Mouse (Mus musculus) mesoderm, embryonic 11.5 days (tissue): ENCODE measurements at regions not wholly inside any gene's neighbourhood (a gene's known extent, or its start where the extent isn't known, plus 50 kb on each side); places are given as distances from the start of the nearest gene placed in this dataset.
A peak's percentile ranks its signal among the peaks of the same experiment; 100 is the strongest.
"Not testable (repeated sequence)": the region's sequence is repeated elsewhere in the genome, so short reads cannot be mapped to it uniquely, and the experiment has no call there.

Source experiments
- DNase-seq: peaks from one replicate; pipeline ENCODE4 v3.0.0-alpha.2; 2012; ENCODE audit warnings: low read depth, low spot score

DNA sequence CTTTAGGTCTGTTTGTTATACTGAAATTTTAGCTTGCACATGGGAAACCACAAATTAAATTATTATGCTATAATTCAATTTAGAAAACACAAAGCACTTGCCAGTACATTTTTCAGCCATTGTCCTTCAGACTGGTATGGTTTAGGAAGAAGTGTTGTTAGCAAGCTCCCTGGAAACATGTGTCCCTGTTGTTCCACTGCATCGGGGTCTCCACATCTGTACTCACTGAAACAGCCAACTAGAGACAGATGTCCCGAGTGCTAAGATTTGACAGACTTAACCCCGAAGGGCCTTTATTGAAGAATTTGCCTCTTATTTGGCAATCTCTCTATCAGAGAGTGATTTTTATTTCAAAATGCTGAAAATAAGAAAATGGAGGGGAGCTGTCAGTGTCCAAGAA, 362.6 kb downstream of the Rfpl4b start:
- DNase-seq = no peak

DNA sequence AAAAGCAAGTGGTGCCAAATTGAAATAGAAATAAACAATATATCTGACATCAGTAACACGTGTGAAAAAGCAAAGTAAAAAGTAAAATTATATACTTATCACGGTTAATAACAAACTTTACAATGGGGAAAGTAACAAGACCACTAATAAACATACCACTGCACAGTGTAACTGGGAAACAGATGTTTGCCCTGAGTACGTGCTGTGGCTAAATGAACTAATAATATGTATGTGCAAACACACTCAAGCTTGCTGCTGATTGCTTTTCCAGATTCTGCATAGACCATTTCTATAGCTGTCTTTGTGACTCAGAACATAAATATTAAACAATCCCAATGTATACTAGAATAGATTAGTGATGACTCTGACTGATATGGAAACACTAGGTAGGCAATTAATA, 363.2 kb downstream of the Rfpl4b start:
- DNase-seq = no peak

DNA sequence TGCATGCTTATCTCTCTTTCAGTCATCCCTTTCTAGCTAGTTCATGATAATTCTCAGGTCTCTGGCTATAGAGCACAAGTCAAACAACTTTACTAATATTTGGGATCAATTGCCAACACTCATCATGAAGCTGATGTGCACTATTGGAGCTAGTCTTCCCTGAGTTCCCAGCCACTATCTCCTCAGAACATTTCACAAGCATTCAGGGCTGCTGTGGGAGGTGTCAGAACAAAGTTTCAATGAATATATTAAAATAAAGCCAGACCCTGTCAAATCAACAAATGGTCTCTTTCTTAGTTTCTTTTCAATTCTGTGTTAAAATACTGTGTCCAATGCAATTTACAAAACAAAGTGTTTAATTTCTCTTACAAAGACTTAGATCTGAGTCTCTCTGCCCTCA, 364.8 kb downstream of the Rfpl4b start:
- no peak for DNase-seq

DNA sequence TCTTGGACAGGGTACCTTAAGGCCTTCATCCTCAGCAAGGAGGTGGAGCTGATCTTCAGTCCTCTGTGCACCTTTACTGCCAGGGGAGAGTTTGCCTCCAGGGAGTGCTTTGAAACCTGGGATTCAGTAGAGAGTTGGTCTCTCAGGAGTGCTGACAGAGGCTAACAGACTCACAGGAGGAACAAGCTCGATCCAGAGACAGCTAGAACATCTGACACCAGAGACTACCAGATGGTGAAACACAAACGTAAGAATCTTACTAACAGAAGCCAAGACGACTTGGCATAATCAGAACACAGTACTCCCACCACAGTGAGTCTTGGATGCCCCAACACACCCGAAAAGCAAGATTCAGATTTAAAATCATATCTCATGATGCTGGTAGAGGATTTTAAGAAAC, 372.3 kb downstream of the Rfpl4b start:
- DNase-seq = no peak

DNA sequence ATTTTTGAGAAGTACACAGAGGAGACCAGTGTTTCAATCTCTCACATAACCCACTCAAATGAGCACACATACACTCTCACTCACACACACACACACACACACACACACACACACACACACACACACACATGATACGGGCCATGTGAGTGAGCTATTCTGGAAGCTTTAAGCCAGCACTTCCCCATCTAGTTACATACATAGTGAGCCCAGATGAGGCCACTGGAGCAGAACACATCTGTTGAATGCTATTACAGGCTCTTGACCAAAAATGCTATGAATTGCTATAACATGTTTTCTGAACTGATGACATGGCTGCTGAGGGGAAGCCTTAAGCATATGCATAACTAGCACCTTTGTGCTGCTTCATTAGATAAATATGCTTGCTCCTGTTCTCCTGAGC, 373.9 kb downstream of the Rfpl4b start:
- DNase-seq = no peak

DNA sequence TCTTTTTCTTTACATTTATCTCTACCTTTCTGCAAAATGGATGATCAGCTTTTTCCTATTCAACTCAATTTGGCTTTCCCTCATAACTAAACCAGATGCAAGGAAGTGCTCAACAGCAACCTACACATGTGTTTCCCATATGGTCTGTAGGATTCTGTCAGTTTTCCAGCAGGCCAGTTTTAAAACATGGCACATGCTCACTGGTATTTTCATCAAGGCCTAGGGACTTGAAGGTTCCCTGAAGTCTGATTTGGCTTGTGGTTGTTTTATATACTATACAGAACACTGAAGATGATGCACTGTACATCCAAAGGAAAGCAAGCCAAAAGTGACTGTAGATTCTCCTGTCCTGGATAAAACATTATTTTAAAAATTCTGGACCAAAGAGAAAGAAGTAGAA, 374.3 kb downstream of the Rfpl4b start:
- DNase-seq = peak; percentile 44

DNA sequence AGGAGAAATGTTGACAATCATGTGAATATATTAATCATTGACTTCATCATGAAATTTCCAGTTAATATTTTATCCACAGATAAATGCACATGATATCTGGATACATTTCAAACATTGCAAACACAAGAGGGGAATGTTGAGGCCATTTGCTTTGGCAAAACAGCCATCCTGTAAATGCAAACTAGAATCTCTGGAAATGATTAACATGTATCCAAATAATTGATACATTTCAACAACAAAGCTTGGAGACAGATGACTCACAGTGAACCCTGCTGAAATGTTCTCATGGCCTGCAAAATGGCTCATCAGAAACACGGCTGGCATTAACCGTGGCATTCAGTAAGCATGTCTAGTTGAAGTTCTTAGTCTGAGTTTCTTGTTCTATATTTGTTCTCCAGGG, 382.3 kb downstream of the Rfpl4b start:
- no peak for DNase-seq

DNA sequence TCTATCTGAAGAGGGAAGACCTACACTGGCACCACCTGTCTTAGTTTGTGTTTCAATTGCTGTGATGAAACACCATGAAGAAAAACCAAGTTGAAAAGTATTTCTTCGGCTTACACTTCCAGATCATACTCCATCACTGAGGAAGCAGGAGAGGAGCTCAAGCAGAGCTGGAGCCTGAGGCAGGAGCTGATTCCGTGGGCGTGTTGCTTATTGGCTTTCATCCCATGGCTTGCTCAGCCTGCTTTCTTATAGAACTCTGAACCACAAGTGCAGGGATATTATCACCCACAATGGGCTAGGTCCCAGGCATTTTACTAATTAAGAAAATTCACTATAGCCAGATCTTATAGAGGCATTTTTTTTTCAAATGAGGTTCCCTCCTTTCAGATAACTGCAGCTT, 384.7 kb downstream of the Rfpl4b start:
- no peak for DNase-seq

DNA sequence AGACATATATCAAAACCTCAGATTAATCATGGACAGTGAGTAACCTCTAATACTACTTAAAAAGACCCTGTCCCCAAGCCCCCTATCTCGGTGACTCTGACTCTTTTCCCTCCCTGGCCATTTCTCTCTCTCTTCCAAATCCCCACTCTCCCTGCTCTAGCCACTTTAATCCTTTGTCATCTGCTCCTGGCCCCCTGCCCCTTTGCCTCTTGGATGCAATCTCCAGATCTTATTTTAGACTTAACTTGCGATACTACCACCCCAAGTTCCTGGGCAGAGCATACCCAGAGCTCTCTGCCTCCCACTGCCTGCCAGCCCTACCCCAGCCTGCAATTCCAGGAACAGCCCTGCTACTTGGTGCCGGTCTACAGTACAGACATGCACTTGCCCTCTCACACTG, 400.0 kb downstream of the Rfpl4b start:
- DNase-seq = no peak

DNA sequence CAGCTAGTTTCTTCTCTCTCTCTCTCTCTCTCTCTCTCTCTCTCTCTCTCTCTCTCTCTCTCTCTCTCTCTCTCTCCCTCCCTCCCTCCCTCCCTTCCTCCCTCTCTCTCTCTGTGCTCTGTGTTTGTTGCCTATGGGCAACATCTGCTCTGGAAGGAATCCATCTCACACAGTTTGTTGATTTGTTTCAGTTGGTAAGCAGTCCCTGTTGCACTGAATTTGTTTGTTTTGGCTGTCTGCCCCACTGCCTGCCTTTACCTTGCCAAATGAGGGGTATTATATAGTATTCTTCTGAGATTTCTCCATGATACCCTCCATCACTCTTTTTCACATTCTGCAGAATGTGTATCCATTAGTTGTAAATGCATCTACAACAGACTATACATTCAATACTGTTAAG, 401.8 kb downstream of the Rfpl4b start:
- no peak for DNase-seq

DNA sequence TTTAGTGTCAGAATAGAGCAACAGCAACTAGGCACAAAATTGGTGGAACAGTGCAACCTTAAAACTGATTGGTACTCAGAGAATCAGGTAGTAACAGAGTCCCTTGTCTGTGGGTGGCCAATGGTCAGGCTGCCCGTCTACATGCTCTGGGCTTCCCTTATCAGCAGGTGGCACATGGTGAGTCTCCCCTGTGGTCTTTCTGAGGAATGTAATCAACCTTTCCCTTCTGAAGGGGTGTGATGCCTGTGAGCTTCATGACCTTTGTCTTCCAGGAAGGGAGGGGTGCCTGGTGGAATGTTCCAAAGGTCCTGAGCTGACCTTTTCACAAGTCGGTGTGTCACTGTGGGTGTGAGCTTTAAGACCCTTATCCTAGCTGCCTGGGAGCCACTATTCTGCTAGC, 438.4 kb downstream of the Rfpl4b start:
- peak; percentile 6 for DNase-seq

DNA sequence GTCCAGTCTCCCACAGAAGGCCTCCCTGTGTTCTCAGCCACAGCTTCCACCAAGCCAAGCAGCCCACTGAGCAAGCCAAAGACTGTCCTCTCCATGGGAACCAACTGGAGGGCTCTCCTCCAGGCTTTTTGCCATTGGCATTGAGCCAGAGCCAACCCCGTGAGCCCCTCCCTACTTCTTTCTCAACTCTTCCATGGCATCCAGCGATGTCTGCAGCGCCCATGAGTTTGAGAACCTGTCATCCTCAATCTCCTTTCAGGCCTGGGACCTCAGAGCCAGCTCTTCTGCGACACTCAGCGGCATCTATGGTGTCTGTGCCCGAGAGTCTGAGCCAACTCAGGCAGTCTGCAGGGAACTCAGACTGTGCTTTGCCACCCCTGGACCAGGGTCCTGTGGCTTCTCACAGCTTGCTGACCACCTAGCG, 439.7 kb downstream of the Rfpl4b start:
- no peak for DNase-seq

DNA sequence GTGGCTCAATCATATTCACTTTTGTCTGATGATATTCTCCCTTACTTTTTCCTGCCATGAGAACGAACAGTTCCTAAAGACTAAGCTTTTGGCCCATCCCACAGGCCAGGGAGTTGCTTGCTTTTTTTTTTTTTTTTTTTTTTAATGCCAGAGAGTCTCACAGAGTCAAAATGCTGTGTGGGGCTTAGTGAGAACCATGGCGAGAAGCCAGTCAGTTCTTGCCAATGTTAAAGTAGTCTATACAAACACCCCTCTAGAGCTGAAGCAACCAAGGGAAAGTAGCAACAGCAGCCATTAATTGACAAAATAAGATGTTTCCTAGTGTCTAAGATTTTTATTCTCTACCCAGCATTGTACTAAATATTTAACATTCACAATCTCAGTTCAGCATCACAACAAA, 441.2 kb downstream of the Rfpl4b start:
- no peak for DNase-seq

DNA sequence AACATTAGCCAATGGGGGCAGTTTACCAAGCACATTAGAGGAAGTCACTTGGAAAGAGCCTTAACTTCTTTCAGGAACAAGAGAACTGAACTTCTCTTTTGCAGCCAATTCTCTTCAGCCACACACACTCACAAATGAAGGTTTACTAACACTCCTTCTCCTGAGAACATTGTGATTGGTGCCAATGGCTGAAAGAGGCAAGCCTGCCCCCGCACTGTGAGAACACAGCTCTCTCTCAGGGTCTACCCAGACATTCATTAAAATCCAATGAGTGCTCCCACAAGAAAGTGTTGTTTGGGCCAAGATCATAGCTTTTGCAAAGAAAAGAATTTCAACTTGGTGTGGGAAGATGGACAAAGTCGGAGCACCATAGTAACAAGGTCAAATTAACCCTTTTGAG, 454.8 kb downstream of the Rfpl4b start:
- DNase-seq = no peak

DNA sequence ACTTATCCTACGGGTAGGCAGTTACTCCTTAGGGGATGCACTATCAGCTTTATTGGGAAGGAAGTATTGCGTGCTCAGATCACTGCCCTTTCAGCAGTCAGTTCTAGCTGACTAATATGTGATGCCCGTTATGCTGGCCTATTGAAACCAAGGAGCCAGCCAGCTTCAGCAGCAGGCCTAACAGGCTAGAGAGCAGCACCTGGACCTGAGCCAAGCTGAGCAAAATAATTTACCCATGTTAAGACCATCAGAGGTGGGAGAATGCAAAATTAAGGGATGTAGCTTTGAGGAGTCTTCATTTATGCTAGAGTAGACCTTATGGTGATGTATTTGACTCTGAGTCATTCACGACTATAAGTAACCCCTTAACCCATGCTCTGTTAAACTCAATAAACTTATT, 456.7 kb downstream of the Rfpl4b start:
- no peak for DNase-seq

DNA sequence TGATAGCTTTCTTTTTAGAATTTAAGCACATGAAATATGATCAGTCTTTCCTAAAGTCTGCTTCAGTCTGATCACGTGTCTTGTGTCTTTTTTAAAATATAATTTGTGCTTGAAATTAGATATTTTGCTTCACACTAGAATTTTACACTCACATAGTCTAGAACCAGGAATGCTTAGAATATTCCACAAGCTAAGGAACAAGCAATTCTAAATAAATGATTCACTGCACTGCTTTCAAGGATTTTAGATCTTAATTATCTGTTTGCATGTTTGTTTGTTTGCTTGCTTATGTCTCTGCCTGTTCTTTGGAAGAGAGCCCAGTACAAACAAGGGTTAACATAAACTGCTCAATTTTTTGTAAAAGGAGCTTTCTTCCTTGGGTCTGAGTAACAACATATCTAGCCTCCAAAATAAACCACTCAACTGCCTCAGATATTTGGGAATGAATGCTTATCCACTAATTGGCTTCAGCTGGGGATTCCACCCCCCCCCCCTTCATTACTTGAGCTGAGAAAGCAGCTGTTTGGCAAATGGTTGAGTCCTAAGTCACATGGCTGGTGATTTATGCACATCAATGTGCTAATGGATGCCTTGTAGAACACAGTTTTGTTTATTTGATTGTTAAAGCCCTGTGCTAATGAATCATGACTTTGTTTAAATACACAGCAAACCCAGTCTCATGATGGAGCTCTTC, 463.9 kb downstream of the Rfpl4b start:
- peak; percentile 20 for DNase-seq

DNA sequence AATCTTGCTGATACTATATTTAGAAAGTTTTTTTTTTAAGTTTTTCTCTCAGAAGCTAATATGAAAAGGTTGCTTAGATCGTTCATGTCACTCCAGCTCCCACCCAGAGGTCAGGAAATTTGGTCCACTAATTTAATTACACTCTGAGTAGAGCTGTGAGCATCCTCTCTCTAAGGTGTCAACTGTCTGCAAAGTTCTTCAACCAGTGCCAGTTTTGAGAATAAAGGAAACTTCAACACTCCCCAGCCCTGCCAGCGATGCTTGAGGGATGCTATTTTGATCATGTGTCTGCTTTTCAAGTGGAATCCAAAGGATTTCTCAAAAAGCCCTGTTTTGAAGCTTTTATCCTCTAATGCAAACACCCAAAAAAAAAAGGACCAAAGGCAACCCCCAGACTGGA, 467.6 kb downstream of the Rfpl4b start:
- no peak for DNase-seq

DNA sequence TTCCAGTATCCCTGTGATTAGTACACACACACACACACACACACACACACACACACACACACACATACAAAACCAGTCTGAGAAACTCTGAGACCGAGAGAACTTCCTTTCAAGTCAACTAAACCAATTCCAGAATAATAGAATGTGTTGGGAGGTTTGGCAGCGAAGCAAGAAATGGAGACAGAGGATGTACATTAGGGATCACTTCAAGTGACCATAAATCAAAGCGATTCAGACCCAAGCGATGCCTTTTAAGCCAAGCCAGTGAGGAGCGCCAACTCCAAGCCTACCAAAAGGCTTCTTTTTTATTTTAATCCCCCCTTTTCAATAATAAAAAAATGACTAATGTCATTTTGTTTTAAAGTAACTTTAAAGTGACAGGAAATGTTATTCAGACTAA, 468.1 kb downstream of the Rfpl4b start:
- peak; percentile 18 for DNase-seq

DNA sequence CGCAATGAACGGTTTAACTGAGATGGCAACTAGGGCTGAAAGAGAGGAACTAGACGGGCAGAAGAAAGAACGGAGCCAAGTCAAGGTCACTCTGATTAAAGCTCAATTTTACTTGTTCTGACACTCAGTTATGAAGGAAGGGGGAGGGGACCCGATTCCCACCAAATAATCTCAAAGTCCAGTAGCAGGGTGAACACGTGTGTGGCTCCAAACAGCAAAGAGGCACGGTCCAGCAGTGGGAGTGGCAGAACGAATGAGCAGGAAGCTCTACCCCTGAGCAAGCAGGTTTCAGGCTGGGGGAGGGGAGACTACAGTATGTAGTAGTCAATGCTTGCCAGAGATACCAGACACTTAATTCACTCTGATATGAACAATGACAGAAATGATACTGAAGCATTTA, 474.6 kb downstream of the Rfpl4b start:
- DNase-seq = not testable (repeated sequence)

DNA sequence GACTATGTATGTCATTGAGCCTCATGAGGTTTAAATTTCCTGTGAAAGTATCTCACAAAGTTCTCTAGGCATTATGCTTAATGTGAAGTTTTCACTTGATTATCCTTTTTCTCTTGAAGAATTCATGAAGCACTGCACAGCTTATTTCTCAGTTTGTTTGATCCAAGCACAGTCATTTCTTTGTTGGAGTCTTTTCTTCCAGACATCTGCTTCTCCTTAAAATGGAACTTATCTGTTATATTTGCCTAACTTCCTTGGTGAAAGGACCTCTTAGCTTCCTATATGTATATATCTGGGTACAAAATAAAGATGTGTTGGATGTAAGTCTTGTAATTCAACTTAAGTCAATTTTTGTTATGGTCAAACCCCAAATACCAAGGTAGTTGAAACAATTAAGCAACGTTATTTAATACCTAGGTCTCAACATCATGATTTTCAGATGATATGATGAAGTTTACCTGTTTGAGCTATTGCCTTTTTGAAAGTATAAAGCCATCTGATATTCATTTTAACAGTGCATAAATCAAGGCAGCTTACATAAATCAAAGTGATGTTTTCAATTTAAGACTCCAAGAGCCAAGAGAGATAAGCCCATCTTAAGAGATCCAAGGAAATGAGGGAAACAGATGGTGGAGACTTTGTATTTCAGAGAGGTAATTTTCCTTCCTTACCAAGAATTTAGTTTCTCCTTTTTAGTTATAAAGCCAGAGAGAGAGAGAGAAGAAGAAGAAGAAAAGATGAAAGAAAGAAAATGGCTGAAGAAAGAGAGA, 481.0 kb downstream of the Rfpl4b start:
- DNase-seq = peak; percentile 53

DNA sequence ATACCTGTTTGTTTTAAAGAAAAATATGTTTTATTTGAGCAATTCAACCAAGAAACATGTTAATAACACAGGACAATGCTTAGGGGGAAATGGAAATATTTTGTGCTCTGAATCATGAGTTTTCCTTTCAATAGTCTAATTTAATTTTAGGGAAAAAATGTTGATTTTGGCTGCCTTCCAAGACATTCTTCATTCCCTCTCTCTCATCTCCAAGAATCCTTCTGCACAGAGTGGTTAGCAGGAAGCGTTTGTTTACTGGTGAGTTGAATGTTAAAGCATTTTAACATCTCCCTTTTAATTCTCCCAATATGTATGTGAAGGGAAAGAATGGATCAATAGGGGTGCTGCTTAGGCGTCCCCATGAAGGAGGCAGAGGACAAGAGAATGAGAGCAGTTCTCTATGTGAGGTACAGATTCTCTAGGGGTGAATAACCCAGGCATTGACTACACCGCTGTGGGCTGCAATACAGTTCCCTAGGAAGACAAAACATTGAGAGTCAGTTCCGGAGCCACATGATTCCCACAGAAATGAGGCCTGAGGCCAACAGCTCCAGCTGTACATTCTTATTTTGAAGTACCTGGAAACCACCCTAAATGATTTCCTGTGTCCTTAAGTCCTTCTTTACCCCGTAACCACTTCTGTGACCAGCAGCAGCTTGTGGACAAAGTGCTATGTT, 512.7 kb downstream of the Rfpl4b start:
- DNase-seq = no peak

DNA sequence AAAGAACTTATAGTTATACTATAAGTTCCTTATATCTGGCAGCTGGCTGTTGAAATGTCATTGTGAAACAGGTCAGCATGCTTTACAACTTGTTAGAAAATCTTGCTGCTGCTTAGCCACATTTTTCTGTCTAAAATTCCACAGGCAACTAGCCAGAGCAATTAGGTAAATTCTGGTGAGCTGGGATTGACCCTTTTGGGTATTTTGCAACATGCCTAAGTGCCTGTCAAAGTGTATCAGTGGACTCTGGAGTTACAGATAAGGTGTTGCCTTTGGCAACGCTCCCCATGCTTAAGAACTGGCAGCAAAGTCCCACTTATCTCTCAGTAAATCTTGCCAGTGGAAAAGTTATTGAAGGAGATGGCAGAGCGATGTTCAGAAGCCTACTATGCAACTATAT, 525.9 kb downstream of the Rfpl4b start:
- no peak for DNase-seq
